Mouse (Mus musculus): ENCODE results near the gene Smagp. TPM values are rescaled to one million over a fixed set of nuclear protein-coding genes. Genes with fewer than 3 reads are reported as not detected.
"Not testable (repeated sequence)": the region's sequence is repeated elsewhere in the genome, so short reads cannot be mapped to it uniquely, and the experiment has no call there.

Smagp gene
- polyA plus RNA-seq, 1 experiment from 2014 or later: 36.6 TPM

DNA sequence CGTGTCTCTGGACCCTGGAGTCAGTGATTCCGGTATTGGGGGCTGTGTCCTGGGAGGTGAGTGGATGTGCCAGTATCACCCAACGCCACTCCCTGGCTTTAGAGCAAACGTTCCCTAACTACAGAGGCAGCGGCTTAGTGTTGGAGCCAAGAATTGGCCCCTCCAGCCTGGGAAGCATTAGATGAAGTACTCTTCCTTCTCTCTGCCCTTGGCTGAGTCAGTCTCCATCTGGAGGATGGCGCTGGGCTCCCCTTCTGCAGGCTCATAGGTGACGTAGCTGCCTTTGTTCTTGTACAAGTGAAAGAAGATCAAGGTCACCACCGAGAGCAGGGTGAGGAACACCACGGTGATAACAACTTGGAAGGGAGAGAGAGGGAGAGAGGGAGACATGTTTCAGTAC, 15.1 kb downstream of the Smagp start:
- H3K9ac ChIP-seq; H3K4me1 ChIP-seq; H3K4me2 ChIP-seq; H3K27ac ChIP-seq; H3K9me3 ChIP-seq; H3K27me3 ChIP-seq; H3K4me3 ChIP-seq; ATAC-seq (ENCODE audit: insufficient number of reproducible peaks, low FRiP score, low TSS enrichment, low read depth): not testable (repeated sequence)
- peaks cover 31% of the 10 kb centered on the region for H3K36me3 ChIP-seq
- 74% methylated on average over 9 of the region's 9 CpGs for WGBS

DNA sequence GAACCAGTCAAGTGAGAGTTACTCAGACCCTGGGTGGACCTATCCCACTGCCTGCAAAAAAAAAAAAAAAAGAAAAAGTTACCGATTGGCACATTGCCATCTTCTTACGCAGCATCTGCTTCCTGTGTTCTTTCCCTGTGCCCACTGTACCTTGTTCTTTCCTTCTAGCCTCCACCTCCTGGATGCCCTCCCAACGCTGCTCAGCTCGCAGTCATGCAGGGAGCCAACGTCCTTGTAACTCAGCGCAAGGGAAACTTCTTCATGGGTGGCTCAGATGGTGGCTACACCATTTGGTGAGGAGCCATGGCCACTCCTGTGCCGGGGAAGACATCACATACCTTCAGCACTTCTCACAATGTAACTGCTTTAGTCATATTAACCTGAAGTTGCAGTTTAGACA, 17.5 kb downstream of the Smagp start:
- WGBS: 83% methylated on average over 7 of the region's 7 CpGs

DNA sequence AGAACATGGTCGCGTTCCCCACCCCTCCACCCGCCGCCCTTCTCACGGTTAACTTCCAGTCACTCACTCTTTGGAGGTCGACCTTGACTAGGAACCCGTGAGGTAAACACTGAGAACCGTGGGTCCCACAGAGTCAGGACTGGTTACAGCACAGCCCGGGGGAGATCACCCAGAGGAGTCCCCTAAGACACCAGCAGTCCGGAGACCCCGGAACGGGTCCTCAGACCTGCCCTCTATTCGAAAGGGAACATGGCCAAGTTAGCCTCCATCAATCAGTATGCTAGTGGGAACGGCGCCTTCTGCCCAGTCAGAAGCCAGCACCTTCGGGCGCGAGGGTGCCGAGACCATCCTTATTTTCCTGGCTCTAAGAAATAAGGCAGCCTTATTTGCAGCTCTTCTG, 20.5 kb downstream of the Smagp start:
- Histone ChIP-seq H3K27ac (peak overlapping the region; percentile 99), H3K4me3 (peak overlapping the region; percentile 97), H3K4me2 (peak overlapping the region; percentile 52), H3K27me3 (no peaks in the 10 kb centered on the region), H3K4me1 (peaks cover 21% of the 10 kb centered on the region), H3K9me3 (no peaks in the 10 kb centered on the region), H3K9ac (peak overlapping the region; percentile 91), H3K36me3 (peaks cover 31% of the 10 kb centered on the region)
- no peak for ATAC-seq (ENCODE audit: insufficient number of reproducible peaks, low FRiP score, low TSS enrichment, low read depth)
- under 1% methylated on average over 19 of the region's 19 CpGs for WGBS

More for the DNA sequence above, 17.5 kb downstream of the Smagp start:
- Histone ChIP-seq H3K4me3 (no peak overlapping the region), H3K27ac (no peak overlapping the region), H3K27me3 (no peaks in the 10 kb centered on the region), H3K9me3 (no peaks in the 10 kb centered on the region), H3K4me1 (peaks cover 12% of the 10 kb centered on the region), H3K9ac (no peak overlapping the region), H3K36me3 (peaks cover 31% of the 10 kb centered on the region), H3K4me2 (no peak overlapping the region)
- no peak for ATAC-seq (ENCODE audit: insufficient number of reproducible peaks, low FRiP score, low TSS enrichment, low read depth)

DNA sequence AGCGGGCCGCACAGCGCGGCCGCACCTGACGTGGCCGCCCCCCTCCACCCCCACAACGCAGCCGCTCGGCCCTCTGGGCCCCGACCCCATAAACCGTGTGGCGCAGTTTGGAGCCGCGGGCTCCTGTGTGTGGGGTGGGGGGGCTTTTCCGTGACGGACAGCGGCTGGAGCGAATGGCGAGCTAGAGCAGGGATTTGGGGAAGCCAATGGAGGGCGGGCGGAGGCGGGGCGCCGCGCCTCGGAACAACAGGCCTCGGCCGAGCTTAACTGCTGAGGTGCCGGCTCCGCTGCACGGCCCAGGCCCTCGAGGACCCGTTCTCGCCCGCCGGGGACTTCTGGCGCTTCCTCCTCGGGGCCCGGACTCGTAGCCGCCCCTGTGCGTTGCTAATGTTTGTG, 20.9 kb downstream of the Smagp start:
- peak overlapping the region; percentile 97 for H3K4me3 ChIP-seq
- peak overlapping the region; percentile 99 for H3K27ac ChIP-seq
- H3K9me3 ChIP-seq: no peaks in the 10 kb centered on the region
- no peaks in the 10 kb centered on the region for H3K27me3 ChIP-seq
- H3K36me3 ChIP-seq: peaks cover 29% of the 10 kb centered on the region
- peak overlapping the region; percentile 91 for H3K9ac ChIP-seq
- ATAC-seq (ENCODE audit: insufficient number of reproducible peaks, low FRiP score, low TSS enrichment, low read depth): peak; percentile 80
- under 1% methylated on average over 43 of the region's 43 CpGs for WGBS
- peaks cover 21% of the 10 kb centered on the region for H3K4me1 ChIP-seq
- H3K4me2 ChIP-seq: peak overlapping the region; percentile 52

DNA sequence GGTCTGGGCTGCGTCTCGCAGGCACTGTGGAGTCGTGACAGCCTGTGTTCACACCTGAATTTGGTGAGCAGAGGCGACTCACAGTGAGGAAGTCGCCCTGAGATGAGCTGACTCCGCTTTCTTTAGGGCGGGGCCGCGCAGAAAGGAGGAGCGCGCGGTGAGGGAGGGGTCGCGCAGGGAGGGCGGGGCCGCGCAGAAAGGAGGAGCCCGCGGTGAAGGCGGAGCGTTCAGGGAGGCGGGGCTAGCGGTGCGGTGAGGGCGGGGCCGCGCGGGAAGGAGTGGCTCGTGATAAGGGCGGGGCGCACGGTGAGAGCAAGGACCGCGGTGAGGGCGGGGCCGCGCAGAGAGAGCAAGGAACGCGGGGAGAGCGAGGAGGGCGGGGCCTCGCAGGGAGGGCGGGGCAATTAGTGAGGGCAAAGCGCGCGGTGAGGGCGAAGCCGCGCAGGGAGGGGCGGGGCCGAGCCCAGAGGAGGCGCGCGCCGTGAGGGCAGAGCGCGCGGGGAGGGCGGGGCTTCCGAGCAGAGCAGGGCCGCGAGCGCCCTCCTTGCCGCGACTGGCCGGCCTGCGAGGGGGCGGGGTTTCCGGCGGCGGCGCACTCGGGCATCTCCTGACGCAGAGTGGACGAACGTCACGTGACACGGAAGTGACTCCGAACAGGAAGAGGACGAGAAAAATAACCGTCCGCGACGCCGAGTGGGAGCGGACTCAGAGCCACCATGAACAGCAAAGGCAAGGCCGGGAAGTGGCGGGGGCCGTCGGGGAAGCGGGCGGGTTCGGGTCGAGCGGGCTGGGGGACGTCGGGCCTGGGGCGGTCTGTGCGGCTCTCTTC, 21.5 kb downstream of the Smagp start, which contains the start of gene Dazap2:
TSS of gene Dazap2 (plus strand) at position 354 of the 829 bp plus-strand sequence.
- Histone ChIP-seq H3K4me2 (peak within 1 kb of the TSS; percentile 86), H3K4me3 (peak within 1 kb of the TSS; percentile 97), H3K36me3 (peaks cover 25% of the 10 kb centered on the region), H3K9ac (peak within 1 kb of the TSS; percentile 91), H3K27me3 (0 out of 2 replicates have a peak, but pooled peaks cover 1% of the 10 kb centered on the region), H3K27ac (peak within 1 kb of the TSS; percentile 99), H3K4me1 (peaks cover 21% of the 10 kb centered on the region), H3K9me3 (no peaks in the 10 kb centered on the region)
- WGBS: under 1% methylated on average over 88 of the region's 99 CpGs
- peak; percentile 86 for ATAC-seq (ENCODE audit: insufficient number of reproducible peaks, low FRiP score, low TSS enrichment, low read depth)

DNA sequence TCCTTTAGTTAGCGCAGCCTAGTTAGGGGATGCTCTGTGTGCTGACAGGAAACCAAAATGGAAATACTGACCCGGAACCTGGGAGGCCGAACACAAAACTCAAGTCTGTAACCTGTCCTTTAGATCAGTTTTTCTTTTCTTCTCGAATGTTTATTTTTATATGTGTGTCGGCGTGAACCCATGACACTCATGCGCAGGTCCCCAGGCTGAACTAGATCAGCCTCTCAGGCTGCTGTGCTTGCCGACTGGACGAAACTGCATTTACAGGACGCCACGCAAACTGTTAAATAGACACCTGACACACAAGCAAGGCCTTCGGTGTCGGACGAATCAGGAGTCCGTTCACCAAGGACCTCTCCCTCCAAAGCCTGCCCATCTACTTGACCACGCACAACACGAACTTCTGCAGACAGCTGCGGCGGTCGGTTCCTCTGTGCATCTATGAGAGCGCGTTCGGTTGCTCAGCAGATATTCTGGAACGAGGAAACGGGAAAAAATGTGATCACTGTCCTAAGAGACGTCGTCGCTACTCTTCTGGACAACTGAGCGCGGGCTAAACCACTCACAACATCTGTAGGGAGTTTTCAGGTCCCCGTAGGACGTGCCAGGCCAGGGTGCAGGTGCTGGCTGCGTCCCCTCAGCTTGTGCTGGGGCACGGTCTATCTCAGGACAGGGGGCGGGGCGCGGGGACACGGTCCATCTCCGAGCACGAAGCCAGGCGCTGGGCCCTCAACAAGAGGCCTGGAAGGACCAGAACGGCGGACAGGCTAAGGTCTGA, 22.3 kb downstream of the Smagp start:
- Histone ChIP-seq H3K9ac (peak overlapping the region; percentile 33), H3K27me3 (0 out of 2 replicates have a peak, but pooled peaks cover 4% of the 10 kb centered on the region), H3K4me2 (peak overlapping the region; percentile 86), H3K27ac (peak overlapping the region; percentile 75), H3K9me3 (no peaks in the 10 kb centered on the region), H3K4me3 (peak overlapping the region; percentile 97), H3K4me1 (peaks cover 21% of the 10 kb centered on the region), H3K36me3 (peaks cover 20% of the 10 kb centered on the region)
- 11% methylated on average over 43 of the region's 43 CpGs for WGBS
- ATAC-seq (ENCODE audit: insufficient number of reproducible peaks, low FRiP score, low TSS enrichment, low read depth): no peak; the same call in 1 of the 2 replicates

DNA sequence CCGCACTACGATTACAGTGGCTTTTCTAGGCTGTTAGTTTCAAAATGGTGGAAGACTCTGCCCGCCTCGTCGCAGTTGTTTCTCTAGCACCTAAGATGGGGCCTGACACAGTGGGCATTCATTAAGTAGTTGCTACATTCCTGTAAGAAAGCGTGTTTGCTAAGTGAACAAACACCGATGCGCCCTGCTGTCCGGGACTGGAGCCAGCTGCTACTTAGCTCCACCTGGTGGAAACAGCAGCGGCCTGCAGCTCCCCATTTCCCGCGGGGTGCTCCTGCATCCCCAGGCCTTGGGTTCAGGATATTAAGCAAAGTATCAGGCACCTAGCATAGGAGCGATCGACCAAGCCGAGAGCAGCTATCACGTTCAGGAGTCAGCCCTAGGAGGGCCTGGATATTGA, 23.2 kb downstream of the Smagp start:
- H3K36me3 ChIP-seq: peaks cover 12% of the 10 kb centered on the region
- peak overlapping the region; percentile 35 for H3K4me2 ChIP-seq
- no peaks in the 10 kb centered on the region for H3K9me3 ChIP-seq
- H3K4me3 ChIP-seq: peak overlapping the region; percentile 27
- 0 out of 2 replicates have a peak, but pooled peaks cover 4% of the 10 kb centered on the region for H3K27me3 ChIP-seq
- no peak overlapping the region for H3K9ac ChIP-seq
- H3K27ac ChIP-seq: no peak overlapping the region
- 10% methylated on average over 16 of the region's 16 CpGs for WGBS
- ATAC-seq (ENCODE audit: insufficient number of reproducible peaks, low FRiP score, low TSS enrichment, low read depth): no peak
- H3K4me1 ChIP-seq: peaks cover 21% of the 10 kb centered on the region

DNA sequence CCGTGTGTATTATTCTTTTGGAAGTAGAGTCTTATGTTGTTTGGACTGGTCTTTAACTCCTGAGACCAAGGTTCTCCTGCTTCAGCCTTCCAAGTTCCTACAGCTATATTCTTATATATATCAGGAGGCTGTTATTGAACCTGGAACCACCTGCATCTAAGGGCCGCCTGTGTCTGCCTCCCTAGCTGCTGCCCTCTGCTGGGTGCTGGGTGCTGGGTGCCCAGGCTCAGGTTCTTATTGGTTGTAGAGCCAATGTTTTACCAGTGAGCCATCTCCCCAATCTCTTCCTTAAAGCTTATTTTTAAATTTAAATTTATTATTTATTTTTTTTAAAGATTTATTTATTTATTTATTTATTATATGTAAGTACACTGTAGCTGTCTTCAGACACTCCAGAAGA, 24.3 kb downstream of the Smagp start:
- Histone ChIP-seq H3K9ac (no peak overlapping the region), H3K4me3 (no peak overlapping the region), H3K4me2 (no peak overlapping the region), H3K36me3 (no peaks in the 10 kb centered on the region), H3K4me1 (peaks cover 21% of the 10 kb centered on the region), H3K27ac (no peak overlapping the region), H3K27me3 (0 out of 2 replicates have a peak, but pooled peaks cover 4% of the 10 kb centered on the region), H3K9me3 (no peaks in the 10 kb centered on the region)
- ATAC-seq (ENCODE audit: insufficient number of reproducible peaks, low FRiP score, low TSS enrichment, low read depth): no peak
- whole genome bisulfite sequencing: 78% methylated on average over 2 of the region's 2 CpGs

DNA sequence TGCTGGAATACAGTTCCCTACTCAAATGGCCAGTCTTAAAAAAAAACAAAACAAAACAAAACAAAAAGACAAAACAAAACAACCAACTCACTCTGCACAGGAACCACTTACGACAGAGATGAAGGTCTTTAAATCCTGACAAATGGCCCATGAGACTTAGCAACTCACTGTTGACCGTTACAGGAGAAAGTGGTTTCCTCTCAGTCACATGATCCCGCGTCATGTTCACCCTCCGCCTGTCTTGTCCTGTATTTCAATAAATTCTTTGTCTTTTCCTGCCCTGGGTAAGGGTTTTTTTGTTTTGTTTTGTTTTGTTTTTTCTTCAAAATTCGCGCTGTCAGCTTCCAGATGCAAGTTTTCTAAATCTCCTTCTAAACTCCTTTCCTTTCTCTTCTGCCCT, 24.8 kb downstream of the Smagp start:
- H3K27ac ChIP-seq: no peak overlapping the region
- H3K9me3 ChIP-seq: no peaks in the 10 kb centered on the region
- peaks cover 19% of the 10 kb centered on the region for H3K4me1 ChIP-seq
- 0 out of 2 replicates have a peak, but pooled peaks cover 4% of the 10 kb centered on the region for H3K27me3 ChIP-seq
- no peak overlapping the region for H3K4me3 ChIP-seq
- no peak for ATAC-seq (ENCODE audit: insufficient number of reproducible peaks, low FRiP score, low TSS enrichment, low read depth)
- H3K4me2 ChIP-seq: no peak overlapping the region
- WGBS: 80% methylated on average over 7 of the region's 7 CpGs
- no peaks in the 10 kb centered on the region for H3K36me3 ChIP-seq
- H3K9ac ChIP-seq: no peak overlapping the region

DNA sequence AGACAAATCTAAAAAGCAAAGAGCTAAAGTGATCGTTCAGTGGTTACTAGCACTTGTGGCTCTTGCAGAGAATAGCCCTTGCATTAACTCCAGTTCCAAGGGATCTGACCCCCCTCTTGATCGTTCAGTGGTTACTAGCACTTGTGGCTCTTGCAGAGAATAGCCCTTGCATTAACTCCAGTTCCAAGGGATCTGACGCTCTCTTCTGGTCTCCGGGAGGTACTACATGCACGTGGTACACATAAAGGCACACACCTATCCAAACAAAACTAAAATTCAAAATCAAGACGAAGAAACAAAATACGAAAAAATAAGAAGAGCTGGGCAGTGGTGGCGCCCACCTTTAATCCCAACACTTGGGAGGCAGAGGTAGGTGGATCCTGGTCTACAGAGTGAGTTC, 30.1 kb downstream of the Smagp start:
- ATAC-seq (ENCODE audit: insufficient number of reproducible peaks, low FRiP score, low TSS enrichment, low read depth); H3K9me3 ChIP-seq: not testable (repeated sequence)

DNA sequence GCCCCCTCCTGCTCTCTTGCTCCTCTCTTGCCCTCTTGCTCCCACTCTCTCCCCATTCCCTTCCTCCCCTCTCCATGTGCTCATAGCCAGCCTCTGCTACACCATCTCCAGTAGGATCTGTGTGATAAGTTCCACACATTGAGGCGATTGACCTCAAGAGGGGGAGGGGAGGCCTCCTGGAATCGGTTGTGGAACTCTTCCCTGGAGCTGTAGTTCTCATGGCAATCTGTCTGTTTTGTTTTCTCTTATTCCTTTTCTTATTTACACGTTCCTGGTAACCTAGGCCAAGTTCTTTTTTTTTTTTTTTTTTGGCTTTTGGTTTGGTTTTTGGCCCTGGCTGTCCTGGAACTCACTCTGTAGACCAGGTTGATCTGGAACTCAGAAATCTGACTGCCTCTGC, 35.1 kb downstream of the Smagp start:
- 41% methylated on average over 3 of the region's 3 CpGs for WGBS
- Histone ChIP-seq H3K9me3 (no peaks in the 10 kb centered on the region), H3K27me3 (peaks cover 25% of the 10 kb centered on the region)

More for the DNA sequence above, 30.1 kb downstream of the Smagp start:
- not testable (repeated sequence) for H3K9ac ChIP-seq, H3K4me2 ChIP-seq, H3K36me3 ChIP-seq, H3K4me1 ChIP-seq, H3K27ac ChIP-seq, H3K4me3 ChIP-seq
- peaks cover 18% of the 10 kb centered on the region; the same call in 1 of the 2 replicates for H3K27me3 ChIP-seq
- WGBS: 91% methylated on average over 8 of the region's 8 CpGs

More for the DNA sequence above, 35.1 kb downstream of the Smagp start:
- H3K4me3 ChIP-seq: no peak overlapping the region
- no peaks in the 10 kb centered on the region for H3K36me3 ChIP-seq
- peaks cover 24% of the 10 kb centered on the region for H3K4me1 ChIP-seq
- no peak overlapping the region for H3K4me2 ChIP-seq
- no peak for ATAC-seq (ENCODE audit: insufficient number of reproducible peaks, low FRiP score, low TSS enrichment, low read depth)
- no peak overlapping the region for H3K27ac ChIP-seq
- H3K9ac ChIP-seq: no peak overlapping the region
